Mouse (Mus musculus) layer of hippocampus, adult 9-10 months (tissue): Measurements from ENCODE around the gene Ksr1.

Experiments used
- DNase-seq: peaks from one replicate; pipeline ENCODE4 v3.0.0; 2022; ENCODE audit warnings: low spot score

Ksr1 gene

DNA sequence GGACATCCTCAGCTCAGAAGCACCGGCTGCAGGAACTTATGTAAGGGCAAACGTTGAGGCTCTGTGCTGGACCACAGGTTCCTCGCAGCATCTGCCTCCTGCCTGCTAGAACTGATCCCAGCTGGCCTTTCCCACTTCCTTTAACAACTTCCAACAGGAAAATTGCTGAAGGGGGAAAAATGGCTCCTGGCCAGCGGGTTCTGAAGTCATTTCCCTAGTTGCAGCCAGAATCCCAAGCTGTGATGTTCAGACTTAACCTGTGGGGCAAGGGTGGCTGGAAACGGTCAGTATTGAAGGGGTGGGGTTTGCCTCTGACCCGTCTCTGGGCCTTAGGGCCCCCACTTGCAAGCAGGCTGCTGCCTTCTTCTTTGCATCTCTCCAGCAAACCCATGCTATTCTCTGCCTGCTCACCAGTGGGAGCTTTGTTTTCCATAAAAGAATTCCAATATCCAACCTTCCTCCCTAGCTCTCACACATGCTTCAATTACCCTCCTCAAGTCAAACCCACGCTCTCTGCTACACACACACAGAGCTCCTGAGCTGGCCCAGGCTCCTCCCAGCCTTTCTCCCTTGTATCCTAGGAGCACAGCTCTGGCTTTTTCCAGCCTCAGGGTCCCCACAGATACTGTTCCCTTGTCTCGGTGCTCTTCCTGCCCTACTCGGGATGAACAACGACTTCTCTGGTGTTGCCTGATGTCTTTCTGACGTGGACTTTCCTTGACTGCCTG lies 80.6 kb downstream of the Ksr1 start:
- no peak for DNase-seq

GRCm38 (mm10) chr11:79064311-79064710 lies 81.9 kb downstream of the Ksr1 start:
- DNase-seq: no peak

GRCm38 (mm10) chr11:79063616-79064015 lies 82.6 kb downstream of the Ksr1 start:
- DNase-seq: no peak

DNA sequence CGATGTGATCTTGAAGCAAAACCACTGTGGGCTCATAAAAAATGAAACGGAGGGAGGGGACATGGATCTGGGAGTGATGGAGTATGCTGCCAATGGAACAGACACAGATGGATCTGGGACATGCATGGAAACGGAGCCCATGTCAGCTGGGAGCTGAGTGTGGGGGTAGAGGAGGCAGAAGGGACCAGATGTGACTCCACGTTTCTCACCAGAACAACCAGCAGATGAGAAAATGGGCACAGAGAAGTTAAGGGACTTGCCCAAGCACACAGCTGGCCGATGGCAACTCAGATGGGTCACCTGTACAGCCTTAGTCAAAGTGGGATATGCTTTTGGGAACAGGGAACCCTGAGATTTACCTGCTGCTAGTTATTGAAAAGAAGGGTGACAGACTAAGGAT lies 83.3 kb downstream of the Ksr1 start:
- DNase-seq: no peak

DNA sequence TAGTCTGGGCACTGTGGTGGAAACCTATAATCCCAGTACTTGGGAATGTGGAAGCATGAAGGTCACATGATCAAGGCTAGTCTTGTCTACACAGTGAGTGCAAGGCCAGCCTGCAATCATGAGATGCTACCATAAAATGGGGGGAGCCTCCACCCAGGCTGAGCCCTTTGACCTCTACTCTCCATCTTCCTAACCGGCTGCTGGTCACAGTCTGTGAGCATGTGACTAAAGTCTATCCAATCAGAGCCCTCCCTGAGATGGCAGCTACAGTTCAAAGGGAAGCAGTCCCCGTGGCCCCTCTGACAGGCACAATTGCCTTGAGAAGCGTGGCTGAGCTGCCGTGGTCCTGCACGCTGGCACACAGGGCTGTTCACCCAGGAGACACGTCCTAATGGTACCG lies 84.4 kb downstream of the Ksr1 start:
- DNase-seq: no peak

DNA sequence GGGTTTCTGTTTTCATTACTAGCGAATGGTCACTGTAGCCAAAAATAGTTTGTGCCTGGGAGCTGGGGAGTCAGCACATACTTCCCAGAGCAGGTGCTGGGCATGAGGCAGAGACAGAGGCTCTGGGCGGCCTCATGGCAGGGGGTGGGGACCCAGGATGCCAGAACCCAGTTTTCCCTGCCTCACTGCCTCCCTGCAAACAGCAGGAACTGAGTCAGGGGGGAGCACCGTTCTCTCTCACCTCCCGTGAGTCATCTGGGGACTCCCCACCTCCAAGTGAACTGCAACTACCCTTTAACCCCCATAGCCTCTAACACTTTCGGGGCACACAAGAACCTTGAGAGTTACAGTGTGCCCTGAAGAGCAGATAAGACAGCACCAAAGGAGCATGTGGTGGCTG lies 86.4 kb downstream of the Ksr1 start:
- DNase-seq: no peak

GRCm38 (mm10) chr11:79059062-79059461 lies 87.1 kb downstream of the Ksr1 start:
- no peak for DNase-seq

DNA sequence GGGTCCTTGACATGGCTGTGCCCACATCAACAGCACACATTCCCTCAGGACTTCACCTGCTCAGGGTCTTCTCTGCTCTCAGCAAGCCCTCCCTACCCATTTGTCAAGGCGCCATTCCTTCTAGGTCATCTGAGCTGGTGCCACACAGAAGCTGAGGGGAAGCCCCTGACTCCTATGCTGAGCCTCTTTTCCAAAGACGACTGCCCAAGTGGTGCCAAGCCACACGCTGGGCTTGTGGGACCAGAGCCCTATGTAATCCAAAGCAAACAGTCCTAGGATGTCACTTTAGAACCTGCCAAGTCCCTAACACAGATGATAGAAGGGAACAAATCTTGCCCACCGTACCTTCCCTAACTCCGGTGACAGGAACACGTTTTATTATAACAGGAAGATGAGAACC lies 87.6 kb downstream of the Ksr1 start:
- no peak for DNase-seq

- no peak for DNase-seq
Observed at GRCm38 (mm10) chr11:79057809-79058208, 88.4 kb downstream of the Ksr1 start.

- no peak for DNase-seq
Observed at GRCm38 (mm10) chr11:79056891-79057290, 89.3 kb downstream of the Ksr1 start.

- DNase-seq: no peak
Observed at GRCm38 (mm10) chr11:79056027-79056426, 90.2 kb downstream of the Ksr1 start.

- no peak for DNase-seq
Observed at GRCm38 (mm10) chr11:79055161-79055560, 91.0 kb downstream of the Ksr1 start.

DNA sequence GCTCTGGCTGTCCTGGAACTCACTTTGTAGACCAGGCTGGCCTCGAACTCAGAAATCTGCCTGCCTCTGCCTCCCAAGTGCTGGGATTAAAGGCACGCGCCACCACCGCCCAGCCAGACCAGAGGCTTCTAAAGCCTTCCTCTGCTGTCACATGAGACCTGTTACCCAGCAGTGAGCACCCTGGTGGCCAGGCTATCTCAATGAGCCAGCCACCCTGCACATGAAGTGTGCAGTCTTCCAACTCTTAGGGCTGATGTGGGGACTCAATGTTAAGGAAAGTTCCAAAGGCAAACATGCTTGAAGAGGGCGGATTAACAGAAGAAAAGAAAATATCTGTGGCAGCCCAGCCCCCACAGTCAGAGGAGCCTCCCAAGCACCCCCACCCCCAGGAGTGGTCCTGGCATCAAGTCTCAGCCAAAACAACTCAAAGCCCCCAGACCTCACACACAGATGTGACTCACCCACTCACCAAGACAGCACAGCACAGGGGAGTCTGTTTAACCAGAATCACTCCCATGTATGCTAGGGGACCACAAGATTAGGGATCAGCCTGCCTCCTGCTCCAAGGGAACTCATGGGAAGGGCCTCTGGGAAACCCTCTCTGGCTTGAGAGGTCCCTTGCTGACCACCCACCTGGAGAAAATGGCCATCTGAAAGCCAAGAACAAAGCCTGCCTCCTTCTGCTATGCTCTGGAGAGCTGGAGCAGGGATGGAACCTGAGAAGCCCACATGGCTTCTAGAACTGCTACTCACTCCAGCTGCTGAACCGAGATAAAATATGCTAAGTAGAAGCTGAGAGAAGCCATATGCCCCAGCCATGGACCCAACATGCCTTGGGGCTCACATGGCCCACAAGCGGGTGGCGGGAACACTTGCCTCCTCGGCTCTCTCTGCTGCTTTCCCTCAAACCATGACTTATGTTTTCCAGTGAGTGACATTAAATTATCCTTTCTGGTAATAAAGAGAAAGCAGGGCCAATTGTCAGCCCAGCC lies 91.8 kb downstream of the Ksr1 start:
- DNase-seq: no peak

DNA sequence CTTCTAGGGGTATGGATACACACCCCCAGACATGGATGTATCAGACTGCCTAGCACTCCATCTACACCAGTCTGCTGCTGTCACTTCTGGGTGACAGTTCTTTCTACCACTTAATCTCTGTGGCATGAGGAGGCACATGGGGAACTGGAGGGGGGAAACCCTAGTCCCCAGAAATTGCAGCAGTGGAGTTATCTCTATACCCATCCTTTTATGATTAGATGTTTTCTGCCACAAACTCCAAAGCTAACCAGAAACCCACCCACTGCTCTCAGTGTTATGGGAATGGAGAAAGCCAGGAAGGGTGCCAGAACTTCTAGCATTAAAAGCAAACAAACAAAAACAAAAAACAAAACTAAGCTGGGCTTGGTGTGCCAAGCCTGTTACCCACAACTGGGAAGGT lies 92.8 kb downstream of the Ksr1 start:
- DNase-seq: no peak

DNA sequence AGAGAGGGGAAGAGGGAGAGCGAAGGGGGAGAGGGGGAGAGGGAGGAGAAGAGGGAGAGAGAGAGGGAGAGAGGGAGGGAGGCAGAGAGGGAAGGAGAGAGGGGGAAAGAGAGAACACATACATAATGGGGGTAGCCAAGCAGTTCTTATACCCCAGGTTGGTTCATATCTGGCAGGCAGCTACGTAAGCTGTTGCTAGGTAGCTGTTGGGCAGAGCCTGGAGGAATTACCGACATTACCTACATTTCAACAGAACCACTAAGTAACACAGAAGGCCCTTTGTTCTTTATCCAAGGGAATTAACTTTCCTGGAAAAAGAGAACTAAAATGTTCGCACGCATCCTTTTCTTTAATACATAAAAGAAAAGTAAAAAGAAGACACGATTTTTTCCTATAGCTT lies 93.4 kb downstream of the Ksr1 start:
- no peak for DNase-seq

DNA sequence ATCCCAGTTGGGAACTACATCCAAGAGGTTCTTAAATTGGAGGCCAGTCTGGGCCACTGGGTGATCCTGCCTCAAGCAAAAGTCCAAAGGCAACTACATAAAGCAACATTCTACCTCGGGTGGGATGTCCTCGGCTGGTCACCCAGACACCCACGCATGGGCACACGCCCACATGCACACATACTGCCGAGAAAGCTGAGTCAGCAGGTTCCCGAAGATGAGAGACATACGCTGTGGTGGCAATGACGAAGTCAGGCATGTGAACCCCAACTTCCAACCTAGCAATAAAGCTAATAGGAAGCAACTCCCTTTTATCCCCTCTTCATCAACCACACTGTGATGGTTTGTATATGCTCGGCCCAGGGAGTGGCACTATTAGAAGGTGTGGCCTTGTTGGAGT lies 94.7 kb downstream of the Ksr1 start:
- DNase-seq: no peak

DNA sequence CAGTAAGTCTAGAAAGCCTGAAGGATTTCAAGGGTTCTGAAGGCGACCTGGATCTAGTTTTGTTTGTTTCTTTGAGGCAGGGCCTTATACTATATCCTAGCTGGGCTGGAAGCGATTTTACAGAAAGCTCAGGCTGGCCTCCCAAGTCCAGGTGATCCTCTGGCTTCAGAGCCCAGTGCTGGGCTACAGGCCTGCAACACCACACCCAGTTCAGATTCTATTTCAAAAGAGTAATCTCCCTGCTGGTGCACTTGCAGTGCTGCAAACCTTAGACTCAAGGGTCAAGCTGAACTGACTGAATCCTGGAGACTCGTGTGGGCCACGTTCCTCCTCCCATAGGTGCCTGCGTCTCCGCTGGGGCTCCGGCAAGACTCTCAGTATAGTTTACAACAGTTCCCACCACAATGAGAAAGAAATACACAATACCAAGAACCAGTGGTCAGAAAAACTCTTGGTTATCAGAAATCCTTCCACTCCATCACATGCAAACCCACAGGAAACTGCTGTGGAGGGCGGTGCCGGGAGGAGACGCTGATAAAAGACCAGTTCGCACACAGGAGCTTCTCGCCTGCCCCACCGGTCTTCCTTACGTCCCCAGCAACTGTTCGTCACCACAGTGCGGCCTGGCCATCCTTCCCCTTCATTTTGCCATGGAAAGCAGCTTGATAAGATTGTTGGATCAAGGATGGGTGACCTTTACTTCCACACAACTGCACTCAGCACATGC lies 95.3 kb downstream of the Ksr1 start:
- no peak for DNase-seq

GRCm38 (mm10) chr11:79048906-79049305 lies 97.3 kb downstream of the Ksr1 start:
- DNase-seq: no peak

DNA sequence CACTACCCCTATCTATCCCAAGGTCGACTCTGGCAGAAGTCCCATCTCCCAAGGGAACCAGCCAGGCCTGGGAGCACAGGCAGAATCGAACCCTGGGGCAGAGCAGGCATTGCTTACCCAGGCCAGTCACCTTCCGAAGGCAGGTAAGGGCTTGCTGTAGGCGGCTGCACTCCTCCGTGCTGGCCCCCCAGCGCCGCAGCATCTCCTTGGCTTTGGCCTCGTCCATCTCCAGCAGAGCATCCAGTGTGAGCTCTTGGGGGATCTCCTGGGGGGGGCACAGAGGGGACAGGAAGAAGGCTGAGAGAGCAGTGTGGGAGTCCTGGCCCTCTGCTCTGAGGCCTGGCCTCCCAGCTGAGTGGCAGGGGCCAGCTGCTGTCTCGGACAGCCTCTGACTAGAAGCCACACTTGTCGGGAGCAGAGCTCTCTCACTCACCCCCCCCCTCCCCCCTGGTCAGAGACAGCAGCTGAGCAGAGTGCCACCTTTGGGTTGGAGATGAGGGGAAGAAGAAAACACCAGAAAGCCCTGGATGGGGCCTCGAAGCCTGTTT lies 99.0 kb downstream of the Ksr1 start:
- no peak for DNase-seq

DNA sequence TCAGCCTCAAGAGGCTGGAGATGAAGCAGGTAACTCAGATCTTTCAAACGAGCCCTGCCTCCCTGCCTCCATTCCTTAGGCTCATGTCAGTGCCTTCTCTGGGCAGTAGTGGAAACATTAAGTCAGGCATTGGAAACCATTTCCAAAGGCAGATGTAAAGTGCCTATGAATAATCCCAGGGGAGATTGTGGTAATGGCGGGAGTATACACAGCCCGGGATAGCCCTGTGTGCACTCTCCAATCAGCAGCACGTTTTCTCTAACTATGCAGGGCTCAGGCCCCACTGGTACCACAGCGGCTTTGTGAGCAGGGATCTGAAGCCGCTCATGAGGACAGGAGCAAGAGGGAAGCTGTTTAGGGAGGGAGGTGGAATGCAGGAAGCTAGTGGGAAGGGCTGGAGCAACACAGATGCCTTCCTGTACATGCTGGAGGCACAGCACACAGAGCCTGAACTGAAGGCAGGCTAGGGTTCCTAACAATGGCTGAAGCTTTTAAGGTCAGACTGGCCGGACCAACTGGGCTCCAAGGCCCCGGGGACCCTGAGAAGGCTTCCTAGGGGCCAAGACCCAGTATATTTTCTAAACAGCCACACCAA lies 99.5 kb downstream of the Ksr1 start:
- DNase-seq: no peak

DNA sequence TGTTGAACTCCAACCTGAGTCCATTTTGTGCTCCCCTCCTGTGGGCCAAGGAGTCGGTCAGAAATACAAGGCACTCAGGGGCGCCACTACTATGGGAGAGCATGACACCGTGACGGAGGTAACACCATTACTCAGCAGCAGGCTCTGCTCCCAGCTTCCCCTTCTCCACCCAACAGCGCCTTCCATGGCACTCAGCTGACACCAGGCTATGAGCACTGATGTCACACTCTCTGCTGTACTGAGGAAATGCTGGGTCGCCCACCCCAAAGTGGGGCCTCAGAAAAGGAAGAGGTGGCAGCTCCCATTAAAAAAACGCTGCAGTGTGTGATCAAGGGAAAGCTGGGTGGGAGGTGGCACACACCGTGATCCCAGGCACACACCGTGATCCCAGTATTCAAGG lies 101.0 kb downstream of the Ksr1 start:
- DNase-seq: no peak

- no peak for DNase-seq
Observed at GRCm38 (mm10) chr11:79044798-79045197, 101.4 kb downstream of the Ksr1 start.
